Mouse (Mus musculus): ENCODE data around the gene Trank1. TPM values are rescaled to one million over a fixed set of nuclear protein-coding genes. Genes with fewer than 3 reads are reported as not detected.

Trank1 gene
- 1.3 TPM in 2 replicates for polyA plus RNA-seq (2016; fragmentation: Nextera tagmentation; extraction: Ambion mirVana)

- Histone ChIP-seq H3K9ac (peak within 1 kb of the TSS; percentile 56), H3K27me3 (peaks cover 62% of the 10 kb centered on the region), H3K4me2 (replicated peaks) (peak within 1 kb of the TSS; percentile 96), H3K27ac (no peak within 1 kb of the TSS), H3K9me3 (replicated peaks) (peaks cover 8% of the 10 kb centered on the region), H3K4me1 (peaks cover 14% of the 10 kb centered on the region), H3K36me3 (no peaks in the 10 kb centered on the region), H3K4me3 (peak within 1 kb of the TSS; percentile 54)
- peak; percentile 63 for ATAC-seq (ENCODE audit: low FRiP score)
- WGBS: 9% methylated on average over 68 of the region's 72 CpGs
Measured at GRCm38 (mm10) chr9:111311031-111311842, at the start of gene Trank1. TSS of gene Trank1 (plus strand) at chr9:111311739.

GRCm38 (mm10) chr9:111267998-111268397 is 43.5 kb upstream of the Trank1 start:
- Histone ChIP-seq H3K4me1 (peaks cover 11% of the 10 kb centered on the region), H3K9ac (no peak overlapping the region), H3K27me3 (no peaks in the 10 kb centered on the region), H3K4me3 (no peak overlapping the region), H3K4me2 (replicated peaks) (no peak overlapping the region), H3K27ac (no peak overlapping the region), H3K36me3 (peaks cover 28% of the 10 kb centered on the region), H3K9me3 (replicated peaks) (no peaks in the 10 kb centered on the region)
- ATAC-seq (ENCODE audit: low FRiP score): no peak
- 98% methylated on average over 2 of the region's 2 CpGs for WGBS

- H3K4me1 ChIP-seq: peaks cover 34% of the 10 kb centered on the region
- peak overlapping the region; percentile 92 for H3K27ac ChIP-seq
- H3K4me3 ChIP-seq: peak overlapping the region; percentile 79
- ATAC-seq (ENCODE audit: low FRiP score): no peak
- H3K4me2 ChIP-seq (replicated peaks): peak overlapping the region; percentile 59
- peak overlapping the region; percentile 74 for H3K9ac ChIP-seq
- no peaks in the 10 kb centered on the region for H3K27me3 ChIP-seq
- 11% methylated on average over 5 of the region's 5 CpGs for WGBS
- no peaks in the 10 kb centered on the region for H3K9me3 ChIP-seq (replicated peaks)
- H3K36me3 ChIP-seq: peaks cover 22% of the 10 kb centered on the region
Measured at GRCm38 (mm10) chr9:111270606-111271005, 40.9 kb upstream of the Trank1 start.

GRCm38 (mm10) chr9:111271056-111271433 is 40.5 kb upstream of the Trank1 start:
- Histone ChIP-seq H3K4me3 (peak overlapping the region; percentile 79), H3K4me1 (peaks cover 39% of the 10 kb centered on the region), H3K9ac (peak overlapping the region; percentile 74), H3K27ac (peak overlapping the region; percentile 92), H3K27me3 (no peaks in the 10 kb centered on the region), H3K36me3 (peaks cover 22% of the 10 kb centered on the region), H3K9me3 (replicated peaks) (no peaks in the 10 kb centered on the region), H3K4me2 (replicated peaks) (peak overlapping the region; percentile 59)
- peak; percentile 83 for ATAC-seq (ENCODE audit: low FRiP score)
- WGBS: under 1% methylated on average over 32 of the region's 32 CpGs

GRCm38 (mm10) chr9:111271434-111272160 is 39.9 kb upstream of the Trank1 start, which contains the start of the genes Mlh1 and Epm2aip1:
TSS of gene Mlh1 (minus strand) at chr9:111271791.
TSS of gene Epm2aip1 (plus strand) at chr9:111271929.
- Histone ChIP-seq H3K27ac (peak within 1 kb of the TSS; percentile 95), H3K36me3 (peaks cover 21% of the 10 kb centered on the region), H3K9ac (peak within 1 kb of the TSS; percentile 91), H3K4me2 (replicated peaks) (peak within 1 kb of the TSS; percentile 94), H3K9me3 (replicated peaks) (no peaks in the 10 kb centered on the region), H3K4me3 (peak within 1 kb of the TSS; percentile 79), H3K4me1 (peaks cover 44% of the 10 kb centered on the region), H3K27me3 (no peaks in the 10 kb centered on the region)
- WGBS: under 1% methylated on average over 64 of the region's 64 CpGs
- ATAC-seq (ENCODE audit: low FRiP score): peak; percentile 99

GRCm38 (mm10) chr9:111272356-111272755 is 39.2 kb upstream of the Trank1 start:
- peaks cover 16% of the 10 kb centered on the region for H3K36me3 ChIP-seq
- peak overlapping the region; percentile 79 for H3K4me3 ChIP-seq
- no peaks in the 10 kb centered on the region for H3K27me3 ChIP-seq
- H3K9ac ChIP-seq: peak overlapping the region; percentile 91
- no peaks in the 10 kb centered on the region for H3K9me3 ChIP-seq (replicated peaks)
- peaks cover 45% of the 10 kb centered on the region for H3K4me1 ChIP-seq
- H3K4me2 ChIP-seq (replicated peaks): peak overlapping the region; percentile 94
- peak overlapping the region; percentile 95 for H3K27ac ChIP-seq
- WGBS: 12% methylated on average over 19 of the region's 19 CpGs
- no peak for ATAC-seq (ENCODE audit: low FRiP score)

GRCm38 (mm10) chr9:111272996-111273785 is 38.3 kb upstream of the Trank1 start:
- no peak for ATAC-seq (ENCODE audit: low FRiP score)
- H3K4me1 ChIP-seq: peaks cover 45% of the 10 kb centered on the region
- H3K36me3 ChIP-seq: peaks cover 15% of the 10 kb centered on the region
- peak overlapping the region; percentile 94 for H3K4me2 ChIP-seq (replicated peaks)
- peak overlapping the region; percentile 91 for H3K9ac ChIP-seq
- H3K9me3 ChIP-seq (replicated peaks): no peaks in the 10 kb centered on the region
- 0 out of 2 replicates have a peak overlapping the region, but pooled peaks have one; percentile 95 for H3K27ac ChIP-seq
- no peaks in the 10 kb centered on the region for H3K27me3 ChIP-seq
- WGBS: 79% methylated on average over 15 of the region's 15 CpGs
- H3K4me3 ChIP-seq: peak overlapping the region; percentile 79

- Histone ChIP-seq H3K27me3 (no peaks in the 10 kb centered on the region), H3K36me3 (peaks cover 20% of the 10 kb centered on the region), H3K9ac (no peak overlapping the region), H3K27ac (no peak overlapping the region), H3K4me2 (replicated peaks) (peak overlapping the region; percentile 94), H3K9me3 (replicated peaks) (no peaks in the 10 kb centered on the region), H3K4me1 (peaks cover 45% of the 10 kb centered on the region), H3K4me3 (peak overlapping the region; percentile 79; the same call in 1 of the 2 replicates)
- ATAC-seq (ENCODE audit: low FRiP score): no peak
- WGBS: 86% methylated on average over 1 of the region's 1 CpGs
Measured at GRCm38 (mm10) chr9:111273958-111274357, 37.6 kb upstream of the Trank1 start.

GRCm38 (mm10) chr9:111275156-111275555 is 36.4 kb upstream of the Trank1 start:
- peaks cover 27% of the 10 kb centered on the region for H3K36me3 ChIP-seq
- H3K27ac ChIP-seq: no peak overlapping the region

GRCm38 (mm10) chr9:111285061-111285460 is 26.5 kb upstream of the Trank1 start:
- H3K27ac ChIP-seq: peak overlapping the region; percentile 5; the same call in 1 of the 2 replicates

More at GRCm38 (mm10) chr9:111275156-111275555, 36.4 kb upstream of the Trank1 start:
- H3K9me3 ChIP-seq (replicated peaks): no peaks in the 10 kb centered on the region
- peak overlapping the region; percentile 10 for H3K4me3 ChIP-seq
- ATAC-seq (ENCODE audit: low FRiP score): no peak
- H3K4me2 ChIP-seq (replicated peaks): peak overlapping the region; percentile 94
- 0 out of 2 replicates have a peak overlapping the region, but pooled peaks have one; percentile 32 for H3K9ac ChIP-seq
- H3K4me1 ChIP-seq: peaks cover 44% of the 10 kb centered on the region
- 33% methylated on average over 1 of the region's 1 CpGs for WGBS
- no peaks in the 10 kb centered on the region for H3K27me3 ChIP-seq

GRCm38 (mm10) chr9:111285676-111286075 is 25.9 kb upstream of the Trank1 start:
- Histone ChIP-seq H3K9me3 (replicated peaks) (no peaks in the 10 kb centered on the region), H3K27me3 (no peaks in the 10 kb centered on the region), H3K4me2 (replicated peaks) (no peak overlapping the region), H3K9ac (no peak overlapping the region), H3K4me3 (no peak overlapping the region), H3K27ac (no peak overlapping the region), H3K36me3 (no peaks in the 10 kb centered on the region), H3K4me1 (peaks cover 11% of the 10 kb centered on the region; the same call in 1 of the 2 replicates)
- 17% methylated on average over 5 of the region's 5 CpGs for WGBS
- no peak for ATAC-seq (ENCODE audit: low FRiP score)

More at GRCm38 (mm10) chr9:111285061-111285460, 26.5 kb upstream of the Trank1 start:
- Histone ChIP-seq H3K4me3 (no peak overlapping the region), H3K9ac (no peak overlapping the region), H3K36me3 (no peaks in the 10 kb centered on the region), H3K27me3 (no peaks in the 10 kb centered on the region), H3K4me1 (peaks cover 11% of the 10 kb centered on the region; the same call in 1 of the 2 replicates), H3K4me2 (replicated peaks) (no peak overlapping the region), H3K9me3 (replicated peaks) (no peaks in the 10 kb centered on the region)
- WGBS: 28% methylated on average over 3 of the region's 3 CpGs
- ATAC-seq (ENCODE audit: low FRiP score): no peak

Data from hindbrain, embryonic 12.5 days (tissue).